ENCODE assay signal across 18 mouse cellular contexts in genomic region chr2:151925715-151926114, GRCm38 (mm10). TPM values are rescaled to one million over a fixed set of nuclear protein-coding genes. Genes with fewer than 3 reads are reported as not detected.
A peak's percentile ranks its signal among the peaks of the same experiment; 100 is the strongest.
DNase-seq lines count a peak whose midpoint lies in the region; ATAC-seq and TF ChIP-seq lines count a peak whose summit lies in the region.
"Had no signal": no experiment of that assay in that cellular context is flagged by ENCODE, and none has a peak within 500 bp of the region (broad histone marks: within the 10 kb centered on the region; RNA-seq: fewer than 3 reads in every experiment).

No protein-coding gene starts in this region.

- no peak overlapping the region for H3K4me3 ChIP-seq in kidney, embryonic 15.5 days (replicated peaks)
- no peak overlapping the region for H3K4me3 ChIP-seq in layer of hippocampus, adult 2 months
- H3K4me3 ChIP-seq: erythroblast, embryonic 14.5 days; heart, embryonic 13.5 days; midbrain, embryonic 10.5 days; myocyte had no signal

- TF ChIP-seq CTCF in layer of hippocampus, adult 2 months (conservative IDR thresholded peaks at IDR 0.05), result no peak

- no peaks in the 10 kb centered on the region for H3K36me3 ChIP-seq in kidney, embryonic 15.5 days
- H3K36me3 ChIP-seq: heart, embryonic 13.5 days; midbrain, embryonic 10.5 days had no signal

- no peak overlapping the region for H3K9ac ChIP-seq in kidney, embryonic 15.5 days
- H3K9ac ChIP-seq: heart, embryonic 13.5 days had no signal

- H3K9me3 ChIP-seq in kidney, embryonic 15.5 days (replicated peaks), result no peaks in the 10 kb centered on the region
- H3K9me3 ChIP-seq: heart, embryonic 13.5 days; midbrain, embryonic 10.5 days had no signal

- ATAC-seq in cerebellum, adult (ENCODE audit: insufficient number of reproducible peaks, low FRiP score, low TSS enrichment), result no peak
- ATAC-seq in kidney, embryonic 15.5 days (replicated peaks; ENCODE audit: low FRiP score), result no peak

- H3K4me2 ChIP-seq in kidney, embryonic 15.5 days, result no peak overlapping the region
- H3K4me2 ChIP-seq: heart, embryonic 13.5 days had no signal

- H3K4me1 ChIP-seq in kidney, embryonic 15.5 days, result peaks cover 12% of the 10 kb centered on the region; the same call in 1 of the 2 replicates

- H3K27me3 ChIP-seq in kidney, embryonic 15.5 days, result no peaks in the 10 kb centered on the region

- peak; percentile 36 to 40 for DNase-seq in cerebellum, postnatal 14 days
- peak; percentile 63 to 79 for DNase-seq in kidney, adult 8-10 months
- peak; percentile 19 for DNase-seq in retina, postnatal 1 day
- no peak for DNase-seq in retina, embryonic 14.5 days (ENCODE audit: low spot score)
- DNase-seq in embryo, embryonic 9.5 days (ENCODE audit: extremely low spot score), result no peak
- DNase-seq in layer of hippocampus, adult 2 months (ENCODE audit: low spot score in 2 of 2), result no peak
- DNase-seq: cerebellum, adult 8-10 months; gastrocnemius, postnatal 14 days; layer of hippocampus, adult 9-11 months; spleen, adult 18-20 months; thymus, postnatal 36 days had no signal

- no peak overlapping the region for H3K27ac ChIP-seq in kidney, embryonic 15.5 days
- H3K27ac ChIP-seq in layer of hippocampus, adult 2 months, result no peak overlapping the region
- H3K27ac ChIP-seq: heart, embryonic 13.5 days; midbrain, embryonic 10.5 days; stomach, postnatal 0 days had no signal

- WGBS in kidney, embryonic 15.5 days, result 59% methylated on average over 4 of the region's 4 CpGs

RNA-seq across cellular contexts. Expression of gene Angpt4, which starts 14.7 kb away (rescaled TPM):
- polyA plus RNA-seq in kidney, embryonic 15.5 days (2015; fragmentation: Nextera tagmentation; extraction: Ambion mirVana), result 2.1 and 2.7 TPM in 2 replicates
- under 1 TPM in 1 of 2 experiments, not detected in 1; 0.20 TPM for total RNA-seq in layer of hippocampus, adult 2 months (2021)
- polyA plus RNA-seq: erythroblast, embryonic 14.5 days had no signal

RNA-seq across cellular contexts. Expression of gene Fam110a, which starts 54.3 kb away (rescaled TPM):
- polyA plus RNA-seq in kidney, embryonic 15.5 days (2015; fragmentation: Nextera tagmentation; extraction: Ambion mirVana), result 29.1 and 29.2 TPM in 2 replicates
- 1 to 10 TPM; 7.8 to 8.0 TPM for total RNA-seq in layer of hippocampus, adult 2 months (2021)

Comparison
In these comparisons a context has a peak if more than half of its experiments do, and no peak if none do; other contexts are left out.
1. DNase-seq: peak in cerebellum, postnatal 14 days (2 of 2), kidney, adult 8-10 months (2 of 2) and retina, postnatal 1 day (single experiment); none in retina, embryonic 14.5 days (single experiment), embryo, embryonic 9.5 days (single experiment) and layer of hippocampus, adult 2 months (0 of 2).